Mouse (Mus musculus) heart, embryonic 11.5 days (tissue): Measurements from ENCODE around the gene Ovca2. TPM values are rescaled to one million over a fixed set of nuclear protein-coding genes. Genes with fewer than 3 reads are reported as not detected.
A peak's percentile ranks its signal among the peaks of the same experiment; 100 is the strongest.

ENCODE experiments used
- ATAC-seq: fragments of 200-750 bp; cut with Nextera tagmentation; replicated peaks from 2 replicates; pipeline ENCODE4 v1.8.0; 2017; ENCODE audit warnings: moderate library complexity; ENCODE audit not compliant: insufficient number of reproducible peaks, low FRiP score, low TSS enrichment
- H3K27ac ChIP-seq: fragments of 300-500 bp; sonication (generic); 2 replicates; pipeline ENCODE4 v1.5.1; 2014; ENCODE audit warnings: mild to moderate bottlenecking, low read depth, low read length
- H3K27me3 ChIP-seq: fragments of 300-500 bp; sonication (generic); 2 replicates; pipeline ENCODE4 v1.6.1; 2014; ENCODE audit warnings: mild to moderate bottlenecking, low read length, mixed read lengths; ENCODE audit not compliant: control insufficient read depth, insufficient read depth
- H3K36me3 ChIP-seq: fragments of 300-500 bp; sonication (generic); 2 replicates; pipeline ENCODE4 v1.6.1; 2014; ENCODE audit warnings: mild to moderate bottlenecking, low read length, moderate library complexity, mixed read lengths; ENCODE audit not compliant: control insufficient read depth, insufficient read depth
- H3K4me1 ChIP-seq: fragments of 300-500 bp; sonication (generic); 2 replicates; pipeline ENCODE4 v1.6.1; 2014; ENCODE audit warnings: low read length; ENCODE audit not compliant: control insufficient read depth, insufficient read depth
- H3K4me2 ChIP-seq: fragments of 300-500 bp; sonication (generic); 2 replicates; pipeline ENCODE4 v1.6.1; 2014; ENCODE audit warnings: mild to moderate bottlenecking, moderate library complexity
- H3K4me3 ChIP-seq: fragments of 300-500 bp; sonication (generic); 2 replicates; pipeline ENCODE4 v1.5.1; 2014; ENCODE audit warnings: low read depth, low read length
- H3K9ac ChIP-seq: fragments of 300-500 bp; sonication (generic); 2 replicates; pipeline ENCODE4 v1.6.1; 2014; ENCODE audit warnings: mild to moderate bottlenecking, low read depth, low read length, moderate library complexity
- H3K9me3 ChIP-seq: fragments of 300-500 bp; sonication (generic); replicated peaks from 2 replicates; pipeline ENCODE4 v1.6.1; 2016; ENCODE audit warnings: low read length; ENCODE audit not compliant: control insufficient read depth
- WGBS: fragments of 180-500 bp; shearing (Covaris S2); extraction: QIAGEN DNeasy Blood & Tissue Kit; methylation state at CpG from one replicate; pipeline ENCODE4 v1.1.7; 2014; ENCODE audit not compliant: insufficient replicate concordance; 5-methylcytosine and 5-hydroxymethylcytosine counted together
- polyA plus RNA-seq: library from polyadenylated mRNA; unstranded; fragments of >200 nt; fragmentation: Nextera tagmentation; extraction: Ambion mirVana; gene quantifications from 2 replicates; pipeline ENCODE4 v1.2.1, GENCODE M21; 2014

Ovca2 gene
- polyA plus RNA-seq, 1 experiment from 2014 or later = 23.4 TPM

- 51% methylated on average over 3 of the region's 3 CpGs for WGBS
- Histone ChIP-seq H3K4me3 (no peak overlapping the region), H3K9ac (0 out of 2 replicates have a peak overlapping the region, but pooled peaks have one; percentile 10), H3K9me3 (no peaks in the 10 kb centered on the region), H3K4me2 (peak overlapping the region; percentile 42), H3K4me1 (peaks cover 66% of the 10 kb centered on the region), H3K36me3 (no peaks in the 10 kb centered on the region), H3K27me3 (0 out of 2 replicates have a peak, but pooled peaks cover 7% of the 10 kb centered on the region), H3K27ac (peak overlapping the region; percentile 96)
- ATAC-seq = no peak
Observed at GRCm38 (mm10) chr11:75212876-75213275, 34.2 kb upstream of the Ovca2 start.

GRCm38 (mm10) chr11:75212031-75212667 lies 33.5 kb upstream of the Ovca2 start:
- 42% methylated on average over 8 of the region's 8 CpGs for WGBS
- Histone ChIP-seq H3K9me3 (no peaks in the 10 kb centered on the region), H3K36me3 (no peaks in the 10 kb centered on the region), H3K4me3 (no peak overlapping the region), H3K27me3 (0 out of 2 replicates have a peak, but pooled peaks cover 7% of the 10 kb centered on the region), H3K4me1 (peaks cover 66% of the 10 kb centered on the region), H3K27ac (peak overlapping the region; percentile 96), H3K4me2 (peak overlapping the region; percentile 42), H3K9ac (peak overlapping the region; percentile 43)
- peak; percentile 40; the same call in 1 of the 2 replicates for ATAC-seq

DNA sequence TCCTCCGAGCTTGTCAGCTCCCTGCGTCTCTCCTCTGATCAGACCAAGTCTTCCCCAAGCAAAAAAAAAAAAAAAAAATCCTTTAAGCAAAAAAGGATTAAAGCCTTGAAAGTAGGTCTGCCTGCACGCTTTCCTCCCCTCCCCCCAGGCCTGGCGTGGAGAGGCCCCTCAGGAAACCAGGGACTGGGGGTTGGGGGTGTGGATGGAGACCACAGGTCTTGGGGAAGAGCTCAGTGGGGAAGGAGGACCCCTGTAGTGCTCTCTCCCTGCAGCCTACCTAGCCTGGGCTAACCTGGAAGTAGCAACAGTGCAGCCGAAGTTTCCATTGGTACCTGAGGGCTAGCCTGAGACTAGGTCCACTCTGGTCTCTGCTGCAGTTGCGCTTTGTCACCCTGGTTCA lies 32.1 kb upstream of the Ovca2 start:
- H3K36me3 ChIP-seq = no peaks in the 10 kb centered on the region

DNA sequence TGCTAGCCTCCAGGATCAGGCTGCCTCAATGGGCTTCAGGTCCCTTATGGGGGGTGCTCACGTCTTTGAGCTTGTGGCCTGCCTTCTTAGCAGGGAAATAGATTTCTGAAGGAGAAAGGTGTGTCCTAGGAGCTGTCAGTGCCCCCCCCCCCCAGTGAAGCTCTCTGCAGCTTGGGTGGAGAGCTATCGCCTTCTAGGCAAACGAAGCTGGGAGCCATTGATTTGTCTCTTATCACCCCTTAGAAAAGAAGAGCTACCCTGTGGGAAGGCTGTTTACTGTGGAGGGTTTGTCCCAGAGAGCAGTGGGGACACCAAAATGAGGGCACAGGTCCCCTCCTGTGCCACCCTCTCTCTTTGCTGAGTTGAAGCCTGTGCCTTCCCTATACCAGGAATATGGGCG lies 31.5 kb upstream of the Ovca2 start:
- Histone ChIP-seq H3K4me3 (no peak overlapping the region), H3K27ac (peak overlapping the region; percentile 15; the same call in 1 of the 2 replicates), H3K36me3 (no peaks in the 10 kb centered on the region), H3K4me1 (peaks cover 55% of the 10 kb centered on the region), H3K4me2 (peak overlapping the region; percentile 3; the same call in 1 of the 2 replicates), H3K9me3 (no peaks in the 10 kb centered on the region), H3K27me3 (0 out of 2 replicates have a peak, but pooled peaks cover 7% of the 10 kb centered on the region), H3K9ac (no peak overlapping the region)
- WGBS = 66% methylated on average over 4 of the region's 4 CpGs
- ATAC-seq = no peak

More for the DNA sequence above, 32.1 kb upstream of the Ovca2 start:
- WGBS = 52% methylated on average over 6 of the region's 6 CpGs
- ATAC-seq = no peak
- Histone ChIP-seq H3K27me3 (0 out of 2 replicates have a peak, but pooled peaks cover 7% of the 10 kb centered on the region), H3K4me3 (no peak overlapping the region), H3K9me3 (no peaks in the 10 kb centered on the region), H3K4me1 (peaks cover 60% of the 10 kb centered on the region), H3K27ac (no peak overlapping the region), H3K4me2 (no peak overlapping the region), H3K9ac (no peak overlapping the region)

DNA sequence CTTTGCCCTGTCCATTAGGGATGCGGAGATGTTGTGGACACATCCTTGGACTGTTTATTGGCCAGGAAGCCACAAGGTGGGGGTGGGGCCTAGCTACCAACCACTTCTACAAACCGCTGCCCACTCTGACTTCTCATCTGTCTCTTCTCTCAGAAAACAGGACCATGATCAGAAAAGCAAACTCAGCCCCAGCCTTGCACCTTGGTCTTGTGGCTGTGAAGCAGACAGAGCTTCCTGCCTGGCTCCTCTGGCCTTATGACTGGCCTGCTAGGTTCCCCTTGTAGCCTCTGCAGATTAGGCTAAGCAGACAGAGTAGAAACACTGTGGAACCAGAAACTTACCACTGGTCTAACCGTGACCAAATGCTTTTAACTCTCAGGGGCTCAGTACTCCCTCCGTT lies 30.7 kb upstream of the Ovca2 start:
- no peaks in the 10 kb centered on the region for H3K36me3 ChIP-seq
- H3K27me3 ChIP-seq = 0 out of 2 replicates have a peak, but pooled peaks cover 6% of the 10 kb centered on the region
- H3K9ac ChIP-seq = no peak overlapping the region; the same call in 1 of the 2 replicates
- ATAC-seq = no peak
- no peak overlapping the region for H3K4me2 ChIP-seq
- 57% methylated on average over 4 of the region's 4 CpGs for WGBS
- no peak overlapping the region for H3K4me3 ChIP-seq
- H3K9me3 ChIP-seq = no peaks in the 10 kb centered on the region
- peaks cover 58% of the 10 kb centered on the region for H3K4me1 ChIP-seq
- peak overlapping the region; percentile 37; the same call in 1 of the 2 replicates for H3K27ac ChIP-seq

DNA sequence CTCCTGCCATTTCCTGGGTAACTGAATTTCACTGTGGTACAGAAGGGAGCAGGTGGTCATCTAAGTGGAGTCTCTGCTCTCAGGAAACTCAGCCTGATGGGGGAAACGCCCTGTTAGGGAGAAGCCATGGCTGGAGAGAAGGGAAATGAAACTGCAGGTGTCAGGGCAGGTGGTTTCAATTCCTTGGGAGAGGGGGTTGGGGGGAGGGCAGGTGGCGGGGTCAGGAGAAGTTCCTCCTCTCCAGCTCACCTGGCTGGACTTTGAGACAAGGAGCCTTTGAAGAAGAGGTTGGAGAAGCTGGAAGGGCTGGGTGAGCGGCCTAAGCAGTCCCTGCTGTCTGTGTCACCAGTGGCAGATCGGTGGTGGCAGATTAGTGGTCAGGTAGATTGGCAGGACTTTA lies 27.7 kb upstream of the Ovca2 start:
- whole genome bisulfite sequencing = 77% methylated on average over 4 of the region's 4 CpGs
- Histone ChIP-seq H3K36me3 (no peaks in the 10 kb centered on the region), H3K4me2 (no peak overlapping the region), H3K9me3 (no peaks in the 10 kb centered on the region), H3K4me3 (no peak overlapping the region), H3K27me3 (no peaks in the 10 kb centered on the region), H3K27ac (no peak overlapping the region), H3K4me1 (peaks cover 52% of the 10 kb centered on the region), H3K9ac (no peak overlapping the region)
- ATAC-seq = no peak

DNA sequence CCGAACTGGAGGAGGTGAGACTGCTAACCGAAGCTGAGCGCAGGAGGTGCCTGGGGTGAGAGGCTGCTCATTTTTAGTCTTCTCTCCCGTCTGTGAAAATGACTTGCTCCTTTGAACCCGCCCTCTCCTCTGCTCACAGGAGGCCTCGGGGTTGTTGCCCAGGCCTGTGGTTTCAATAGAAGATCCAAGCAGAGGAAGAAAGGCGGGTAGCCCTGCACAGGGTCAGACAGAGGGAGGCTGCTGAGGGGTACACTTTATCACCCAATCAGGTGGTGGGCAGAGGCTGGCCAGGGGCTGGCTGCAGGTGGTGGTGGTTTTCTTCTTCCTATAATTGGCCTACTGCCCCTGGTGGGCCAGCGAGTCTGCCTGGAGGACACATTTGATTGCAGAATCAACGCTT lies 25.8 kb upstream of the Ovca2 start:
- Histone ChIP-seq H3K4me1 (peaks cover 43% of the 10 kb centered on the region), H3K4me2 (no peak overlapping the region), H3K27me3 (no peaks in the 10 kb centered on the region; the same call in 1 of the 2 replicates), H3K9ac (no peak overlapping the region), H3K9me3 (no peaks in the 10 kb centered on the region), H3K4me3 (no peak overlapping the region), H3K27ac (no peak overlapping the region), H3K36me3 (no peaks in the 10 kb centered on the region)
- 61% methylated on average over 9 of the region's 9 CpGs for WGBS
- ATAC-seq = no peak

DNA sequence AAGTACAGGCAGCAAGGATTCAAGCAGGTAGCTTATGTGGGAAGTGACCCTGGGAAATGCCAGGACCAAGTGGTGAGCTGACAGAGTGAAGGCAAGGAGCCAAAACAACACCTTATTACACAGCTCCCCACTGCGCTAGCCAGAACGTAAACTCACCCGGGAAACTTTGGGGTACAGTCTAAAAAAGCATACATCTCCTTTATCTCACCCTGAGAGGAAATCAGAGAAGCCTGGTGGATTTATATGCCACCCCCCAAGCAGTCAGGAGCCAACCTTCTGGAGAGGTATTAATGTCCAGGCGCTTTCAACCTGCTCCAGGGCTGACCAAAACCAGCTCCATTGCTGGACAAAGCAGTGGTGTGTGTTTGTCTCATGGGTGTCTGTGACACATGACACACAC lies 25.3 kb upstream of the Ovca2 start:
- H3K4me2 ChIP-seq = no peak overlapping the region
- ATAC-seq = no peak
- H3K27ac ChIP-seq = no peak overlapping the region
- H3K36me3 ChIP-seq = no peaks in the 10 kb centered on the region
- 87% methylated on average over 4 of the region's 4 CpGs for WGBS
- no peaks in the 10 kb centered on the region for H3K9me3 ChIP-seq
- no peaks in the 10 kb centered on the region; the same call in 1 of the 2 replicates for H3K27me3 ChIP-seq
- no peak overlapping the region for H3K4me3 ChIP-seq
- H3K9ac ChIP-seq = no peak overlapping the region
- peaks cover 38% of the 10 kb centered on the region for H3K4me1 ChIP-seq

DNA sequence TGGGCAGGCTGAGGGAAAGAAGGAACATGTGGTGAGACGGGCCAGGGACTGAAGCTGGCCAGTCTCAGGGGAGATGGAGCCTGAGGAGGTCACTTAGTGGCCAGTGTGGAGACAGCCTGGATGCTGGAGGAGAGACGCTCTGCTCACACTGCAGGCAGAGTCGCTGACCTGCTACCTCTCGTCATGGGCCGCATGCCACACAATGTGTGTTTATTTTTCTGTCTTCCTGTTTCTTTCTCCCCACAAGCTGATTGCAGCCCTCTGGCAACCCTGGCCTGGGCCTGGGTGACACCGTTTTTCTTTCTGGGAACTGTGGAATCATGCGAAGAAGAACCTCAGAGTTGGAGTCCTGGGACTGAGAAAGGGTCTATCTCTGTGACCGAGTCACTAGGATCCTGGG lies 23.1 kb upstream of the Ovca2 start:
- Histone ChIP-seq H3K4me2 (no peak overlapping the region), H3K4me1 (peaks cover 37% of the 10 kb centered on the region), H3K9me3 (no peaks in the 10 kb centered on the region), H3K4me3 (no peak overlapping the region), H3K9ac (0 out of 2 replicates have a peak overlapping the region, but pooled peaks have one; percentile 10), H3K27ac (no peak overlapping the region), H3K36me3 (no peaks in the 10 kb centered on the region), H3K27me3 (peaks cover 7% of the 10 kb centered on the region)
- 46% methylated on average over 8 of the region's 8 CpGs for WGBS
- ATAC-seq = no peak
